Mouse (Mus musculus) embryonic facial prominence, embryonic 15.5 days (tissue): ENCODE results near the gene Tmed9. TPM values are rescaled to one million over a fixed set of nuclear protein-coding genes. Genes with fewer than 3 reads are reported as not detected.
"Not testable (repeated sequence)": the region's sequence is repeated elsewhere in the genome, so short reads cannot be mapped to it uniquely, and the experiment has no call there.

Experiments used
- ATAC-seq: fragments of 200-750 bp; cut with Nextera tagmentation; 2 replicates; pipeline ENCODE4 v1.8.0; 2017; ENCODE audit warnings: low read depth, moderate TSS enrichment; ENCODE audit not compliant: insufficient number of reproducible peaks, low FRiP score, low TSS enrichment
- H3K27ac ChIP-seq: fragments of 300-500 bp; sonication (generic); replicated peaks from 2 replicates; pipeline ENCODE4 v1.5.1; 2015; ENCODE audit warnings: mild to moderate bottlenecking, inconsistent platforms
- H3K27me3 ChIP-seq: fragments of 300-500 bp; sonication (generic); 2 replicates; pipeline ENCODE4 v1.6.1; 2015; ENCODE audit warnings: inconsistent platforms
- H3K36me3 ChIP-seq: fragments of 300-500 bp; sonication (generic); 2 replicates; pipeline ENCODE4 v1.6.1; 2015; ENCODE audit warnings: mild to moderate bottlenecking, inconsistent platforms
- H3K4me1 ChIP-seq: fragments of 300-500 bp; sonication (generic); 2 replicates; pipeline ENCODE4 v1.6.1; 2015; ENCODE audit warnings: inconsistent platforms
- H3K4me2 ChIP-seq: fragments of 300-500 bp; sonication (generic); replicated peaks from 2 replicates; pipeline ENCODE4 v1.6.1; 2015; ENCODE audit warnings: mild to moderate bottlenecking, inconsistent platforms
- H3K4me3 ChIP-seq: fragments of 300-500 bp; sonication (generic); replicated peaks from 2 replicates; pipeline ENCODE4 v1.5.1; 2015; ENCODE audit warnings: mild to moderate bottlenecking, inconsistent platforms
- H3K9ac ChIP-seq: fragments of 300-500 bp; sonication (generic); 2 replicates; pipeline ENCODE4 v1.6.1; 2015; ENCODE audit warnings: inconsistent platforms
- H3K9me3 ChIP-seq: fragments of 300-500 bp; sonication (generic); replicated peaks from 2 replicates; pipeline ENCODE4 v1.6.1; 2016; ENCODE audit warnings: inconsistent platforms
- WGBS: fragments of 180-500 bp; shearing (Covaris S2); methylation state at CpG from one replicate; pipeline ENCODE4 v1.1.7; 2015; 5-methylcytosine and 5-hydroxymethylcytosine counted together
- polyA plus RNA-seq: library from polyadenylated mRNA; unstranded; fragments of >200 nt; fragmentation: Nextera tagmentation; extraction: Ambion mirVana; gene quantifications from 2 replicates; pipeline ENCODE4 v1.2.1, GENCODE M21; 2015

The Tmed9 gene
- polyA plus RNA-seq, 1 experiment from 2014 or later = 163 TPM

- not testable (repeated sequence) for H3K27me3 ChIP-seq, H3K27ac ChIP-seq, H3K9me3 ChIP-seq, H3K4me2 ChIP-seq, H3K4me3 ChIP-seq, ATAC-seq, H3K9ac ChIP-seq
- Histone ChIP-seq H3K4me1 (peaks cover 18% of the 10 kb centered on the region), H3K36me3 (peaks cover 18% of the 10 kb centered on the region)
- WGBS = 81% methylated on average over 4 of the region's 4 CpGs
Measured at GRCm38 (mm10) chr13:55568524-55568923, 5.0 kb upstream of the Tmed9 start.

GRCm38 (mm10) chr13:55569726-55570285 is 3.7 kb upstream of the Tmed9 start:
- H3K4me1 ChIP-seq = peaks cover 18% of the 10 kb centered on the region
- peak overlapping the region; percentile 91 for H3K9ac ChIP-seq
- peak overlapping the region; percentile 92 for H3K27ac ChIP-seq
- 3% methylated on average over 16 of the region's 16 CpGs for WGBS
- H3K9me3 ChIP-seq = no peaks in the 10 kb centered on the region
- H3K4me3 ChIP-seq = peak overlapping the region; percentile 95
- H3K36me3 ChIP-seq = peaks cover 18% of the 10 kb centered on the region
- ATAC-seq = 0 out of 2 replicates have a peak, but pooled peaks have one; percentile 11
- H3K4me2 ChIP-seq = peak overlapping the region; percentile 89
- no peaks in the 10 kb centered on the region for H3K27me3 ChIP-seq

- Histone ChIP-seq H3K4me2 (peak overlapping the region; percentile 89), H3K4me1 (peaks cover 18% of the 10 kb centered on the region), H3K36me3 (peaks cover 18% of the 10 kb centered on the region), H3K4me3 (peak overlapping the region; percentile 95), H3K27ac (peak overlapping the region; percentile 92), H3K9me3 (no peaks in the 10 kb centered on the region), H3K9ac (peak overlapping the region; percentile 91), H3K27me3 (no peaks in the 10 kb centered on the region)
- 0% methylated on average over 46 of the region's 47 CpGs for WGBS
- ATAC-seq = peak; percentile 70
Measured at GRCm38 (mm10) chr13:55570286-55570973, 3.1 kb upstream of the Tmed9 start.

DNA sequence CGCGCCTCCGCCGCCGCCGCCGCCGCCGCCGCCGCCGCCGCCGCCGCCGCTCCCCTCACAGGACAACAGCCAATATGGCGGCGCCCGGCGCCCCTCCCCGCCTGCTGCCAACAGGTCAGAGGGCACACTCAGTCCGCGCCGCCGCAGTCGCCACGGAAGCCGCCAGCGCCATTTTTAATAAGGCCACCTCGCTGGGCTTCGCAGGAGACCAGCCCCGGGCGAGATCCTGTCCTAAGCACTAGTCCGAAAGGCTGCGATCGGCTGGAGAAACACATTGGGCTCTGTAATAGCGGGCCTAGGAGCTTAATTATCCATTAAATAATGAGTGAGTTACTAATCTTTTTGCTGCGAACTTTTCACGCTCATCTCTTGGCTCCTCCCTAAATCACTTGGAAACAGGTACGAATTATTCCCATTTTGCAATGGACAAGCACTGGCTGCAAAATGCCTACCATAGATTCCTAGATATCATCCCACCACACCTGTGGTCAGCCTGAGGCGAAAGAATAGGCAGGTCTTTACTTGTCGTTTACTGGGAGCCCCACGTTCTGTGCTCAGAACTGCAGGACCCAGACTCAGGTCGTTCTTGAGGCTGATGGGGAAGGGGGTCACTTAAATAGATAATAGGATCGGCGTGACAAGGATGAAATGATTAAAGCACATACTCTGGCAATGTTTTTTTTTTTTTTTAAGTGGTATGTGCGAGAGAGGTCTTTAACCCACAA is 2.3 kb upstream of the Tmed9 start, which contains the start of gene Fam193b:
Fam193b (minus strand) TSS at position 94 of the 725 bp plus-strand sequence.
- H3K4me3 ChIP-seq = peak within 1 kb of the TSS; percentile 95
- no peaks in the 10 kb centered on the region for H3K27me3 ChIP-seq
- H3K9me3 ChIP-seq = no peaks in the 10 kb centered on the region
- peak; percentile 91 for ATAC-seq
- H3K36me3 ChIP-seq = peaks cover 14% of the 10 kb centered on the region
- 2% methylated on average over 44 of the region's 47 CpGs for WGBS
- peaks cover 18% of the 10 kb centered on the region for H3K4me1 ChIP-seq
- peak within 1 kb of the TSS; percentile 92 for H3K27ac ChIP-seq
- peak within 1 kb of the TSS; percentile 91 for H3K9ac ChIP-seq
- peak within 1 kb of the TSS; percentile 89 for H3K4me2 ChIP-seq

DNA sequence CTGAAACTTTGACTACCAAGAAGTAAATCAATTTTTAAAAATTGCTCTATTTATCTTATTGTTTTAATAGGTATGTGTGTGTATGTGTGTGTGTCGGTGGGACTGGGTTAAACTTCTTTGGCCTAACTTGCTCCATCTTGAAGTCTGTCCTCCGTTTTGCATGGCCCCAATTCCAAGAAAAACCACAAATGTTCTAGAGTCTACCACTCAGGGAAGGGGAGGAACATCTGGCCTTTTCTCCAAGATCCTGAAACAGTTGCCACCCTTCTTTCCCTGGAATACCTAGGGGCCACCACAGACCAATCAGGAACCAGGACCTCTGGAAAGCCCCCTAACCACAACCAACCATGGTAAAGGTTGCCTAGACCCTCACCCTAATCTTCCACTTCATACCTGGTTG is 1.6 kb upstream of the Tmed9 start:
- Histone ChIP-seq H3K4me1 (peaks cover 18% of the 10 kb centered on the region), H3K9ac (no peak overlapping the region), H3K36me3 (peaks cover 9% of the 10 kb centered on the region), H3K27ac (no peak overlapping the region), H3K4me3 (no peak overlapping the region), H3K27me3 (no peaks in the 10 kb centered on the region), H3K4me2 (0 out of 2 replicates have a peak overlapping the region, but pooled peaks have one; percentile 4), H3K9me3 (no peaks in the 10 kb centered on the region)
- WGBS = 49% methylated on average over 2 of the region's 2 CpGs
- no peak for ATAC-seq

- Histone ChIP-seq H3K9me3 (no peaks in the 10 kb centered on the region), H3K36me3 (no peaks in the 10 kb centered on the region), H3K27ac (no peak overlapping the region), H3K4me1 (peaks cover 13% of the 10 kb centered on the region), H3K4me2 (no peak overlapping the region), H3K9ac (no peak overlapping the region), H3K4me3 (no peak overlapping the region), H3K27me3 (no peaks in the 10 kb centered on the region)
- 72% methylated on average over 5 of the region's 5 CpGs for WGBS
- ATAC-seq = no peak
Measured at GRCm38 (mm10) chr13:55574321-55574720, 789 bp downstream of the Tmed9 start.

DNA sequence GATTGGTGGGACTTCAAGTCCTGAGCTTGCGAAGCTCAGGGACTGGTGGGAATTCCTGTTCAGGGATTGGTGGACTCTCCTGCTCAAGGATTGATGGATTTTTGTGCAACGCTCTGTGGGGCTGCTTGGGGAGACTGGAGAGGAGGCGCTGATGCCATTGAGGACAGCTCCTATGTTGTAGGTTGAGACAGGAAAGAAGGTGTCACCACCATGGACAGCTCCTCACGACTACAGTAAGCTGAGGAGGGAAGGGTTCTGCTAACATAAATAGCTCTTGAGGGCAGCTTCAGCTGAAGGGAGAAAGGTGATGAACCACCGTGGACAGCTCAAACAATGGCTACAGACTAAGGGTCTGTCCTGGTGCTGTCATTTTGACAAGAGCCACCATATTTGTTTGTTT is 2.4 kb downstream of the Tmed9 start:
- H3K9me3 ChIP-seq = no peaks in the 10 kb centered on the region
- 55% methylated on average over 5 of the region's 5 CpGs for WGBS
- H3K4me1 ChIP-seq = 0 out of 2 replicates have a peak, but pooled peaks cover 4% of the 10 kb centered on the region
- no peak overlapping the region for H3K9ac ChIP-seq
- ATAC-seq = no peak
- no peak overlapping the region for H3K4me2 ChIP-seq
- H3K36me3 ChIP-seq = no peaks in the 10 kb centered on the region
- no peaks in the 10 kb centered on the region for H3K27me3 ChIP-seq
- no peak overlapping the region for H3K4me3 ChIP-seq
- no peak overlapping the region for H3K27ac ChIP-seq

- not testable (repeated sequence) for H3K36me3 ChIP-seq, H3K27me3 ChIP-seq, H3K4me1 ChIP-seq, H3K27ac ChIP-seq, H3K9ac ChIP-seq, ATAC-seq, H3K4me3 ChIP-seq, H3K9me3 ChIP-seq, H3K4me2 ChIP-seq
- WGBS = 89% methylated on average over 7 of the region's 7 CpGs
Measured at GRCm38 (mm10) chr13:55576872-55577271, 3.3 kb downstream of the Tmed9 start.

GRCm38 (mm10) chr13:55578086-55578485 is 4.6 kb downstream of the Tmed9 start:
- Histone ChIP-seq H3K36me3 (no peaks in the 10 kb centered on the region), H3K27me3 (no peaks in the 10 kb centered on the region), H3K4me2 (no peak overlapping the region), H3K4me1 (no peaks in the 10 kb centered on the region), H3K9me3 (no peaks in the 10 kb centered on the region), H3K9ac (no peak overlapping the region), H3K4me3 (no peak overlapping the region), H3K27ac (no peak overlapping the region)
- 65% methylated on average over 4 of the region's 4 CpGs for WGBS
- ATAC-seq = no peak

DNA sequence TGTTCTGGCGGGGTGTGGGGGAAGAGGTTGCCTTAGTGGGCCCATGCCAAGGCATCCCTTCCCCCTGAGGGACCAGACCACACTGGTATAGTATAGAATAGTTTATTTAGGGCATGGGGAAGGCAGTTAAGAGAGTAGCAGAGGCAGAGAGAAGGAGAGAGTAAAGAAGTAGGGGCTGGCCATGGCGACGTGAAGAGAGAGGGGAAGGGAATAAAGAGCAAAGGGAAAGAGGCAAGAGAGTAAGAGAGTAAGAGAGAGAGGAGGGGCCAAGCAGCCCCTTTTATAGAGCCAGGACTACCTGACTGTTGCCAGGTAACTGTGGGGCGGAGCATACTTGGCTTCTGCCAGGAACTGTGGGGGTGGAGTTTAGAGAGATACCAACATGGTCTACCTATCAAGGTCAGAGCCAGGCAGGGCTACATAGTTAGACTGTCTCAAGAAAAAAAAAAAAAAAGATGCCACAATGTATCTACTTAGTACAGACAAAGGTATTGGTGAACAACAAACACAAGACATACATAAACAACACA is 18.5 kb downstream of the Tmed9 start:
- H3K36me3 ChIP-seq = peaks cover 28% of the 10 kb centered on the region
- H3K9me3 ChIP-seq = no peaks in the 10 kb centered on the region
- no peaks in the 10 kb centered on the region for H3K27me3 ChIP-seq
- no peak for ATAC-seq
- no peak overlapping the region for H3K4me2 ChIP-seq
- no peak overlapping the region for H3K9ac ChIP-seq
- no peak overlapping the region for H3K27ac ChIP-seq
- peaks cover 11% of the 10 kb centered on the region for H3K4me1 ChIP-seq
- no peak overlapping the region for H3K4me3 ChIP-seq
- WGBS = 67% methylated on average over 4 of the region's 4 CpGs
